Mouse (Mus musculus): ENCODE results near the gene Znrf1. TPM values are rescaled to one million over a fixed set of nuclear protein-coding genes. Genes with fewer than 3 reads are reported as not detected.

Znrf1 gene
- polyA plus RNA-seq, 1 experiment from 2014 or later = 55.3 TPM

GRCm38 (mm10) chr8:111566326-111566725 lies 30.4 kb downstream of the Znrf1 start:
- ChIA-PET CTCF (no interaction called here), POLR2A (no interaction called here)

GRCm38 (mm10) chr8:111567571-111567970 lies 31.7 kb downstream of the Znrf1 start:
- in situ Hi-C loops (cut with MboI; ENCODE audit: low pct_unique_long_range_greater_than_20kb) = no loop called here
- ATAC-seq (no peak), DNase-seq (ENCODE audit: low read depth, low spot score) (no peak)
- H3K27me3 ChIP-seq = no peaks in the 10 kb centered on the region
- ChIA-PET CTCF (no interaction called here), POLR2A (no interaction called here)
- no peak for TF ChIP-seq CTCF (IDR thresholded peaks at IDR 0.05)

More at GRCm38 (mm10) chr8:111566326-111566725, 30.4 kb downstream of the Znrf1 start:
- in situ Hi-C loops (cut with MboI; ENCODE audit: low pct_unique_long_range_greater_than_20kb) = no loop called here
- no peaks in the 10 kb centered on the region for H3K27me3 ChIP-seq
- ATAC-seq (no peak), DNase-seq (ENCODE audit: low read depth, low spot score) (no peak)
- no peak for TF ChIP-seq CTCF (IDR thresholded peaks at IDR 0.05)

GRCm38 (mm10) chr8:111568029-111568428 lies 32.1 kb downstream of the Znrf1 start:
- in situ Hi-C loops (cut with MboI; ENCODE audit: low pct_unique_long_range_greater_than_20kb) = no loop called here
- H3K27me3 ChIP-seq = no peaks in the 10 kb centered on the region
- no peak for ATAC-seq
- no peak for DNase-seq (ENCODE audit: low read depth, low spot score)
- ChIA-PET CTCF (no interaction called here), POLR2A (interaction anchor here (0.6 kb wide), 1 partner anchor 86 kb away, joined by 3 read pairs; no protein-coding TSS in a partner anchor)
- no peak for TF ChIP-seq CTCF (IDR thresholded peaks at IDR 0.05)

- no peaks in the 10 kb centered on the region for H3K27me3 ChIP-seq
- CTCF ChIA-PET = no interaction called here
- in situ Hi-C loops (cut with MboI; ENCODE audit: low pct_unique_long_range_greater_than_20kb) = no loop called here
- ATAC-seq (no peak), DNase-seq (ENCODE audit: low read depth, low spot score) (no peak)
- POLR2A ChIA-PET = no interaction called here
- no peak for TF ChIP-seq CTCF (IDR thresholded peaks at IDR 0.05)
Observed at GRCm38 (mm10) chr8:111569926-111570325, 34.0 kb downstream of the Znrf1 start.

GRCm38 (mm10) chr8:111570432-111570831 lies 34.5 kb downstream of the Znrf1 start:
- H3K27me3 ChIP-seq = no peaks in the 10 kb centered on the region
- POLR2A ChIA-PET = no interaction called here
- CTCF ChIA-PET = interaction anchor here (1.3 kb wide), 1 partner anchor 23 kb away, joined by 3 read pairs; no protein-coding TSS in a partner anchor
- DNase-seq (ENCODE audit: low read depth, low spot score) (no peak), ATAC-seq (no peak)
- in situ Hi-C loops (cut with MboI; ENCODE audit: low pct_unique_long_range_greater_than_20kb) = no loop called here
- TF ChIP-seq CTCF (IDR thresholded peaks at IDR 0.05) = no peak

- ChIA-PET POLR2A (interaction anchor here (0.7 to 1.1 kb wide), 3 partner anchors 20 to 378 kb away, joined by 3 to 4 read pairs (median 3); no protein-coding TSS in a partner anchor), CTCF (interaction anchor here (0.8 to 1.3 kb wide), 2 partner anchors 12 to 22 kb away, joined by 3 read pairs; no protein-coding TSS in a partner anchor)
- DNase-seq (ENCODE audit: low read depth, low spot score) (no peak), ATAC-seq (no peak)
- TF ChIP-seq CTCF (IDR thresholded peaks at IDR 0.05) = no peak
- H3K27me3 ChIP-seq = no peaks in the 10 kb centered on the region
- in situ Hi-C loops (cut with MboI; ENCODE audit: low pct_unique_long_range_greater_than_20kb) = no loop called here
Observed at GRCm38 (mm10) chr8:111571661-111572060, 35.8 kb downstream of the Znrf1 start.

- ATAC-seq (no peak), DNase-seq (ENCODE audit: low read depth, low spot score) (no peak)
- TF ChIP-seq CTCF (IDR thresholded peaks at IDR 0.05) = no peak
- POLR2A ChIA-PET = interaction anchor here (0.6 to 1.1 kb wide), 3 partner anchors 19 to 52 kb away, joined by 3 to 6 read pairs (median 4); no protein-coding TSS in a partner anchor
- CTCF ChIA-PET = interaction anchor here (1.0 kb wide), 1 partner anchor 10 kb away, joined by 4 read pairs; no protein-coding TSS in a partner anchor
- in situ Hi-C loops (cut with MboI; ENCODE audit: low pct_unique_long_range_greater_than_20kb) = no loop called here
- H3K27me3 ChIP-seq = no peaks in the 10 kb centered on the region
Observed at GRCm38 (mm10) chr8:111572431-111572830, 36.5 kb downstream of the Znrf1 start.

GRCm38 (mm10) chr8:111573583-111573982 lies 37.7 kb downstream of the Znrf1 start:
- in situ Hi-C loops (cut with MboI; ENCODE audit: low pct_unique_long_range_greater_than_20kb) = no loop called here
- ChIA-PET POLR2A (no interaction called here), CTCF (no interaction called here)
- H3K27me3 ChIP-seq = no peaks in the 10 kb centered on the region
- TF ChIP-seq CTCF (IDR thresholded peaks at IDR 0.05) = no peak
- no peak for ATAC-seq
- no peak for DNase-seq (ENCODE audit: low read depth, low spot score)

GRCm38 (mm10) chr8:111574016-111574415 lies 38.1 kb downstream of the Znrf1 start:
- H3K27me3 ChIP-seq = no peaks in the 10 kb centered on the region
- TF ChIP-seq CTCF (IDR thresholded peaks at IDR 0.05) = no peak
- ChIA-PET POLR2A (no interaction called here), CTCF (no interaction called here)
- in situ Hi-C loops (cut with MboI; ENCODE audit: low pct_unique_long_range_greater_than_20kb) = no loop called here
- DNase-seq (ENCODE audit: low read depth, low spot score) = no peak
- no peak for ATAC-seq

- CTCF ChIA-PET = interaction anchor here (0.8 to 1.4 kb wide), 4 partner anchors 12 to 37 kb away, joined by 3 read pairs; no protein-coding TSS in a partner anchor
- DNase-seq (ENCODE audit: low read depth, low spot score) (no peak), ATAC-seq (no peak)
- TF ChIP-seq CTCF (IDR thresholded peaks at IDR 0.05) = no peak
- POLR2A ChIA-PET = no interaction called here
- H3K27me3 ChIP-seq = no peaks in the 10 kb centered on the region
- in situ Hi-C loops (cut with MboI; ENCODE audit: low pct_unique_long_range_greater_than_20kb) = no loop called here
Observed at GRCm38 (mm10) chr8:111575492-111575891, 39.6 kb downstream of the Znrf1 start.

- DNase-seq (ENCODE audit: low read depth, low spot score) = no peak
- ATAC-seq = no peak
- CTCF ChIA-PET = interaction anchor here (0.8 to 1.2 kb wide), 2 partner anchors 16 to 36 kb away, joined by 3 to 4 read pairs; no protein-coding TSS in a partner anchor
- in situ Hi-C loops (cut with MboI; ENCODE audit: low pct_unique_long_range_greater_than_20kb) = no loop called here
- H3K27me3 ChIP-seq = no peaks in the 10 kb centered on the region
- POLR2A ChIA-PET = no interaction called here
- TF ChIP-seq CTCF (IDR thresholded peaks at IDR 0.05) = no peak
Observed at GRCm38 (mm10) chr8:111576501-111576900, 40.6 kb downstream of the Znrf1 start.

Data from Patski (cell line).